8 mouse cellular contexts compared by ENCODE assay signal in the genomic region with DNA sequence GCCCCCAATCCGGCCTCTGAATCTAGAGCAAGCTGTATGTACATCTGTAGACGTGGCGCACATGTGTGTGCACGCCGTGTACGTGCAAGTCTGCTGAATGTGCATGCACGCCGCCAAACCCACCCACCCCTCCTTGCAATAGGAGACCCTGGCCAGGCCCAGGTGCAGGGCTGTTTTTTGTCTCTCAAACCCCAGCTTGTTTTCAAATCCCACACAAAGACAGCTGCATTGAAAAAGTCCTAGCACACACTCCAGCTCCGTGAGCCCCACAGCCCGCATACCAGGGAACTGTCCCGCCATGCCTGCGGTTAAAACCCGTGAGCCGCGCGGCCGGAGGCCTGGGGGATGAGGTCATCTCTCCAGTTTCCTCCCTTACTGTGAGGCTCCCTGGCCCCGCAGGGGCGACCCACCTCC. TPM values are rescaled to one million over a fixed set of nuclear protein-coding genes. Genes with fewer than 3 reads are reported as not detected.
DNase-seq lines count a peak whose midpoint lies in the region; ATAC-seq and TF ChIP-seq lines count a peak whose summit lies in the region.

No protein-coding gene starts in this region.

- no peak for TF ChIP-seq POLR2A in limb, embryonic 14.5 days (IDR thresholded peaks at IDR 0.05; ENCODE audit: borderline replicate concordance, extremely low read depth, insufficient read depth, insufficient read length)

- no peaks in the 10 kb centered on the region for H3K36me3 ChIP-seq in limb, embryonic 14.5 days (ENCODE audit: control insufficient read depth, insufficient read depth, low read length)
- no peaks in the 10 kb centered on the region for H3K36me3 ChIP-seq in stomach, embryonic 15.5 days

- intact Hi-C loops in left cerebral cortex, postnatal 4 days (cut with DNase I): loop anchor here (2.0 kb wide), 1 partner anchor 310 kb away; no protein-coding TSS in a partner anchor

- peak overlapping the region; percentile 50; the same call in 1 of the 2 replicates for H3K9ac ChIP-seq in limb, embryonic 14.5 days (ENCODE audit: low read depth, low read length, severe bottlenecking)
- H3K9ac ChIP-seq in stomach, embryonic 15.5 days: no peak overlapping the region; the same call in 1 of the 2 replicates

- H3K4me2 ChIP-seq in limb, embryonic 14.5 days (replicated peaks; ENCODE audit: low read depth, low read length, severe bottlenecking): peak overlapping the region; percentile 42
- peak overlapping the region; percentile 57; the same call in 1 of the 2 replicates for H3K4me2 ChIP-seq in stomach, embryonic 15.5 days

- 11% methylated on average over 19 of the region's 19 CpGs for WGBS in limb, embryonic 14.5 days
- 25% methylated on average over 19 of the region's 19 CpGs for WGBS in stomach, embryonic 15.5 days

- H3K9me3 ChIP-seq in limb, embryonic 14.5 days (ENCODE audit: control insufficient read depth, low read length): no peaks in the 10 kb centered on the region
- no peaks in the 10 kb centered on the region for H3K9me3 ChIP-seq in stomach, embryonic 15.5 days

- peak; percentile 77 for ATAC-seq in limb, embryonic 14.5 days (ENCODE audit: low FRiP score, low read depth)
- peak; percentile 38 for ATAC-seq in stomach, embryonic 15.5 days (ENCODE audit: insufficient read depth, low FRiP score, low read depth)

- H3K27me3 ChIP-seq in limb, embryonic 14.5 days (ENCODE audit: control insufficient read depth, insufficient read depth, low read length): no peaks in the 10 kb centered on the region
- no peaks in the 10 kb centered on the region for H3K27me3 ChIP-seq in stomach, embryonic 15.5 days (replicated peaks)

- 0 out of 2 replicates have a peak overlapping the region, but pooled peaks have one; percentile 21 for H3K4me3 ChIP-seq in limb, embryonic 14.5 days (replicated peaks; ENCODE audit: low read length)
- no peak overlapping the region for H3K4me3 ChIP-seq in stomach, embryonic 15.5 days (replicated peaks)

- H3K4me1 ChIP-seq in limb, embryonic 14.5 days (ENCODE audit: control insufficient read depth, insufficient read depth, low read length): peaks cover 31% of the 10 kb centered on the region
- H3K4me1 ChIP-seq in stomach, embryonic 15.5 days: peaks cover 24% of the 10 kb centered on the region

- DNase-seq in left cerebral cortex, postnatal 4 days: peak; percentile 12
- no peak for DNase-seq in left cerebral cortex, adult 11 months (ENCODE audit: low spot score)
- peak; percentile 46 for DNase-seq in adrenal gland, postnatal 10 days
- DNase-seq in gastrocnemius, postnatal 4 days (ENCODE audit: low spot score in 2 of 2): peak; percentile 64 to 84
- peak; percentile 79 for DNase-seq in limb, embryonic 14.5 days (ENCODE audit: low spot score)
- DNase-seq in frontal cortex, postnatal 14 days (ENCODE audit: low spot score in 2 of 2): no peak
- no peak for DNase-seq in T-cell, adult 2 months (ENCODE audit: low spot score)

- peak overlapping the region; percentile 93 for H3K27ac ChIP-seq in limb, embryonic 14.5 days (replicated peaks; ENCODE audit: low read depth, low read length)
- peak overlapping the region; percentile 71 for H3K27ac ChIP-seq in stomach, embryonic 15.5 days

RNA-seq across cellular contexts. Expression of a gene that starts 48.3 kb away (rescaled TPM):
- 1 to 10 TPM; 1.1 to 1.5 TPM for total RNA-seq in left cerebral cortex, postnatal 4 days (2021)
- total RNA-seq in adrenal gland, postnatal 10 days (2021): 1 to 10 TPM; 4.4 to 5.0 TPM
- total RNA-seq in gastrocnemius, postnatal 4 days (2021): 1 to 10 TPM; 6.0 to 7.7 TPM
- 1.7 and 2.7 TPM in 2 replicates for polyA plus RNA-seq in limb, embryonic 14.5 days (2012; rRNA removed)
- polyA plus RNA-seq in limb, embryonic 14.5 days (2014; fragmentation: Nextera tagmentation; extraction: Ambion mirVana): 1.3 and 1.5 TPM in 2 replicates
- polyA plus RNA-seq in stomach, embryonic 15.5 days (2015; fragmentation: Nextera tagmentation; extraction: Ambion mirVana): 9.1 and 13.2 TPM in 2 replicates

Comparison
In these comparisons a context has a peak if more than half of its experiments do, and no peak if none do; other contexts are left out.
1. DNase-seq: peak in left cerebral cortex, postnatal 4 days (single experiment), adrenal gland, postnatal 10 days (single experiment), gastrocnemius, postnatal 4 days (2 of 2) and limb, embryonic 14.5 days (single experiment); none in left cerebral cortex, adult 11 months (single experiment), frontal cortex, postnatal 14 days (0 of 2) and T-cell, adult 2 months (single experiment).